Mouse (Mus musculus): ENCODE measurements around the gene Pitpnb. TPM values are rescaled to one million over a fixed set of nuclear protein-coding genes. Genes with fewer than 3 reads are reported as not detected.

Gene Pitpnb
- polyA plus RNA-seq, 1 experiment from 2014 or later = 78.8 TPM

GRCm38 (mm10) chr5:111376276-111377020 is 45.9 kb downstream of the Pitpnb start:
- Histone ChIP-seq H3K9me3 (replicated peaks; ENCODE audit: control insufficient read depth, low read length) (no peaks in the 10 kb centered on the region), H3K27ac (ENCODE audit: low read depth, low read length) (no peak overlapping the region), H3K9ac (ENCODE audit: low read depth, low read length) (no peak overlapping the region), H3K27me3 (ENCODE audit: control insufficient read depth, insufficient read depth, low read length) (no peaks in the 10 kb centered on the region), H3K4me1 (ENCODE audit: control insufficient read depth, insufficient read depth, low read length) (no peaks in the 10 kb centered on the region), H3K4me3 (ENCODE audit: low read depth, low read length) (no peak overlapping the region), H3K4me2 (no peak overlapping the region), H3K36me3 (ENCODE audit: control insufficient read depth, insufficient read depth, low read length) (peaks cover 34% of the 10 kb centered on the region)
- ATAC-seq (replicated peaks; ENCODE audit: insufficient number of reproducible peaks, low FRiP score, low TSS enrichment) = no peak
- 91% methylated on average over 24 of the region's 24 CpGs for WGBS (ENCODE audit: insufficient replicate concordance)

GRCm38 (mm10) chr5:111378126-111378993 is 47.8 kb downstream of the Pitpnb start:
- Histone ChIP-seq H3K4me2 (no peak overlapping the region), H3K9ac (ENCODE audit: low read depth, low read length) (no peak overlapping the region), H3K27ac (ENCODE audit: low read depth, low read length) (no peak overlapping the region), H3K4me3 (ENCODE audit: low read depth, low read length) (no peak overlapping the region), H3K36me3 (ENCODE audit: control insufficient read depth, insufficient read depth, low read length) (peaks cover 26% of the 10 kb centered on the region), H3K4me1 (ENCODE audit: control insufficient read depth, insufficient read depth, low read length) (no peaks in the 10 kb centered on the region), H3K27me3 (ENCODE audit: control insufficient read depth, insufficient read depth, low read length) (no peaks in the 10 kb centered on the region), H3K9me3 (replicated peaks; ENCODE audit: control insufficient read depth, low read length) (no peaks in the 10 kb centered on the region)
- ATAC-seq (replicated peaks; ENCODE audit: insufficient number of reproducible peaks, low FRiP score, low TSS enrichment) = no peak
- WGBS (ENCODE audit: insufficient replicate concordance) = 73% methylated on average over 7 of the region's 7 CpGs

GRCm38 (mm10) chr5:111383335-111383734 is 52.8 kb downstream of the Pitpnb start:
- Histone ChIP-seq H3K9me3 (replicated peaks; ENCODE audit: control insufficient read depth, low read length) (no peaks in the 10 kb centered on the region), H3K36me3 (ENCODE audit: control insufficient read depth, insufficient read depth, low read length) (peaks cover 43% of the 10 kb centered on the region), H3K9ac (ENCODE audit: low read depth, low read length) (no peak overlapping the region), H3K4me1 (ENCODE audit: control insufficient read depth, insufficient read depth, low read length) (no peaks in the 10 kb centered on the region), H3K4me3 (ENCODE audit: low read depth, low read length) (no peak overlapping the region), H3K4me2 (no peak overlapping the region), H3K27me3 (ENCODE audit: control insufficient read depth, insufficient read depth, low read length) (no peaks in the 10 kb centered on the region), H3K27ac (ENCODE audit: low read depth, low read length) (no peak overlapping the region)
- 81% methylated on average over 5 of the region's 5 CpGs for WGBS (ENCODE audit: insufficient replicate concordance)
- ATAC-seq (replicated peaks; ENCODE audit: insufficient number of reproducible peaks, low FRiP score, low TSS enrichment) = no peak

GRCm38 (mm10) chr5:111390911-111391310 is 60.3 kb downstream of the Pitpnb start:
- ATAC-seq (replicated peaks; ENCODE audit: insufficient number of reproducible peaks, low FRiP score, low TSS enrichment) = no peak
- WGBS (ENCODE audit: insufficient replicate concordance) = 79% methylated on average over 10 of the region's 10 CpGs

GRCm38 (mm10) chr5:111391485-111391884 is 60.9 kb downstream of the Pitpnb start:
- no peak overlapping the region for H3K4me2 ChIP-seq
- no peaks in the 10 kb centered on the region for H3K9me3 ChIP-seq (replicated peaks; ENCODE audit: control insufficient read depth, low read length)
- WGBS (ENCODE audit: insufficient replicate concordance) = 86% methylated on average over 6 of the region's 6 CpGs
- ATAC-seq (replicated peaks; ENCODE audit: insufficient number of reproducible peaks, low FRiP score, low TSS enrichment) = no peak
- H3K9ac ChIP-seq (ENCODE audit: low read depth, low read length) = no peak overlapping the region
- no peak overlapping the region for H3K4me3 ChIP-seq (ENCODE audit: low read depth, low read length)
- H3K27me3 ChIP-seq (ENCODE audit: control insufficient read depth, insufficient read depth, low read length) = no peaks in the 10 kb centered on the region
- H3K4me1 ChIP-seq (ENCODE audit: control insufficient read depth, insufficient read depth, low read length) = peaks cover 30% of the 10 kb centered on the region
- no peak overlapping the region for H3K27ac ChIP-seq (ENCODE audit: low read depth, low read length)
- H3K36me3 ChIP-seq (ENCODE audit: control insufficient read depth, insufficient read depth, low read length) = peaks cover 11% of the 10 kb centered on the region

More at GRCm38 (mm10) chr5:111390911-111391310, 60.3 kb downstream of the Pitpnb start:
- Histone ChIP-seq H3K4me3 (ENCODE audit: low read depth, low read length) (no peak overlapping the region), H3K27ac (ENCODE audit: low read depth, low read length) (no peak overlapping the region), H3K36me3 (ENCODE audit: control insufficient read depth, insufficient read depth, low read length) (peaks cover 12% of the 10 kb centered on the region), H3K4me2 (no peak overlapping the region), H3K27me3 (ENCODE audit: control insufficient read depth, insufficient read depth, low read length) (no peaks in the 10 kb centered on the region), H3K9ac (ENCODE audit: low read depth, low read length) (no peak overlapping the region), H3K9me3 (replicated peaks; ENCODE audit: control insufficient read depth, low read length) (no peaks in the 10 kb centered on the region), H3K4me1 (ENCODE audit: control insufficient read depth, insufficient read depth, low read length) (peaks cover 27% of the 10 kb centered on the region)

GRCm38 (mm10) chr5:111393346-111394197 is 63.0 kb downstream of the Pitpnb start:
- 0 out of 2 replicates have a peak, but pooled peaks cover 3% of the 10 kb centered on the region for H3K36me3 ChIP-seq (ENCODE audit: control insufficient read depth, insufficient read depth, low read length)
- peaks cover 8% of the 10 kb centered on the region for H3K27me3 ChIP-seq (ENCODE audit: control insufficient read depth, insufficient read depth, low read length)
- peak; percentile 75; the same call in 1 of the 2 replicates for ATAC-seq (replicated peaks; ENCODE audit: insufficient number of reproducible peaks, low FRiP score, low TSS enrichment)
- H3K4me2 ChIP-seq = peak overlapping the region; percentile 59
- 21% methylated on average over 17 of the region's 17 CpGs for WGBS (ENCODE audit: insufficient replicate concordance)
- H3K4me1 ChIP-seq (ENCODE audit: control insufficient read depth, insufficient read depth, low read length) = peaks cover 37% of the 10 kb centered on the region
- H3K27ac ChIP-seq (ENCODE audit: low read depth, low read length) = no peak overlapping the region
- H3K9ac ChIP-seq (ENCODE audit: low read depth, low read length) = no peak overlapping the region
- no peaks in the 10 kb centered on the region for H3K9me3 ChIP-seq (replicated peaks; ENCODE audit: control insufficient read depth, low read length)
- peak overlapping the region; percentile 19; the same call in 1 of the 2 replicates for H3K4me3 ChIP-seq (ENCODE audit: low read depth, low read length)

- peak overlapping the region; percentile 19; the same call in 1 of the 2 replicates for H3K4me3 ChIP-seq (ENCODE audit: low read depth, low read length)
- H3K9ac ChIP-seq (ENCODE audit: low read depth, low read length) = no peak overlapping the region
- H3K27me3 ChIP-seq (ENCODE audit: control insufficient read depth, insufficient read depth, low read length) = peaks cover 8% of the 10 kb centered on the region
- H3K36me3 ChIP-seq (ENCODE audit: control insufficient read depth, insufficient read depth, low read length) = no peaks in the 10 kb centered on the region
- no peak for ATAC-seq (replicated peaks; ENCODE audit: insufficient number of reproducible peaks, low FRiP score, low TSS enrichment)
- peaks cover 39% of the 10 kb centered on the region for H3K4me1 ChIP-seq (ENCODE audit: control insufficient read depth, insufficient read depth, low read length)
- peak overlapping the region; percentile 59 for H3K4me2 ChIP-seq
- 30% methylated on average over 15 of the region's 15 CpGs for WGBS (ENCODE audit: insufficient replicate concordance)
- H3K9me3 ChIP-seq (replicated peaks; ENCODE audit: control insufficient read depth, low read length) = no peaks in the 10 kb centered on the region
- no peak overlapping the region for H3K27ac ChIP-seq (ENCODE audit: low read depth, low read length)
These were observed 63.9 kb downstream of the Pitpnb start for GRCm38 (mm10) chr5:111394198-111395053.

Measured in heart, embryonic 11.5 days (tissue).